Mouse (Mus musculus): ENCODE data around the gene Nipa1.
"Not testable (repeated sequence)": the region's sequence is repeated elsewhere in the genome, so short reads cannot be mapped to it uniquely, and the experiment has no call there.

The Nipa1 gene

DNA sequence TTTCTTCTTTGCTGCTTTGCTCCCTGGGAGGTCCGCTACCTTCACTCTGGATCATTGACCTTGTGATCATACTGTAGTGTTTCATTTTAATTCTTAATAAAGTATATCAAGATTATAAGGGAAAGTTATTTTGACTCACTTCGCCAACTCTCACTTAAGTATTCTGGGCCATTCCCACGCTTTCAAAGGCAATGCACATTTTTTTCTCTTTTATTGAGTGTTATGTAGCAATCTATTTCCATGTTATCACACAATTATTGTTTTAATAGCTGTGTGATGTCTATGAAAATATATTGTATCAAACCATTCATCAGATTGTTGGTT is at the start of gene Nipa1:
Gene Nipa1 (minus strand): TSS at position 25 of the 324 bp plus-strand sequence.
- no peak for DNase-seq (ENCODE audit: low read depth)

- no peak for DNase-seq (ENCODE audit: low read depth)
These were observed 46.9 kb upstream of the Nipa1 start for GRCm38 (mm10) chr7:56066634-56067033.

GRCm38 (mm10) chr7:56066136-56066535 is 46.4 kb upstream of the Nipa1 start:
- no peak for DNase-seq (ENCODE audit: low read depth)

- no peak for DNase-seq (ENCODE audit: low read depth)
These were observed 45.1 kb upstream of the Nipa1 start for GRCm38 (mm10) chr7:56064876-56065275.

DNA sequence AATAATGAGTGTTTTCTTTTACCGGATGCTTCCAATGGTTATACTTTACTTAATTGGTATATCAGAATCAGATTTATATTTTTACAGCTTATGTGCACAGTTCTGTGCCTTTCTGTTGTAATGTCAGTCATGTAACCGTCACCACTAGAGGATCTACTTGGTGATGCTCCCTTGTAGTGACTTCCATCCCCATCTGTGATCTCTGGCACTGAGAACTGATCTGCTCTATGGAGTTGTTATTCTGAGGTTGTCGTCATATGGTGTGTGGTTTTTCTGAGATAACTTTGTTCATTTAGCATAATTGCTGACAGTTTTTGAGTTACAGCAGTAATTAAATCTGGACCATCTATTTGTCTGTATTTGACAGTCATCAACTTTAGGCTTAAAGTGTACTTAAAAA is 35.6 kb upstream of the Nipa1 start:
- no peak for DNase-seq (ENCODE audit: low read depth)

- DNase-seq (ENCODE audit: low read depth): no peak
These were observed 33.2 kb upstream of the Nipa1 start for GRCm38 (mm10) chr7:56052996-56053395.

GRCm38 (mm10) chr7:56050487-56050911 is 30.7 kb upstream of the Nipa1 start:
- DNase-seq (ENCODE audit: low read depth): no peak

DNA sequence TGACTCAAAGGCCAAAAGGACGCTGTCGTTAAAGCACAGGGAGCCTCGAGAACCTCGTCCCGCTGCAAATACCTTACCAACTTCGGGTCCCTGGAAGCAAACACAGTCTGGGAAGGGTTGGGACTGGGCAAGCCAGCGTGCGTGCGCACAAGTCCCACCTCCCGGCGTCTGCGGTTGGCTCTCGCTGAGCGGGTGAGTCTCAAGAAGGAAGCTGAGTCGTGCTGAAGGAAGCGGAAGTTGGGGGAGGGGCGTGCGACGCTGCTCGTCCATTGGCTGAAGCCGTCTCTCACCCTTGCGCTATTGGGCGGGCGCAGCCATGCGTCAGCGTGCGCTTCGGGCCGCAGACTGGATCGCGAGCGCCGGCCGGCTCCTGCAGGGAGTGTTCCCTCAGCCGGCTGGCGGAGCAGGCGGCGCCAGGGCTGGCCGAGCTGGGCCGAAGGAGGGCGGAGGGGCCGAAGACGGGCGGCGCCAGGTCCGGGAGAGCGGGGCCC is 30.1 kb upstream of the Nipa1 start, which contains the start of gene Herc2:
Gene Herc2 (plus strand): TSS at position 366 of the 491 bp plus-strand sequence.
- peak; percentile 99 for DNase-seq (ENCODE audit: low read depth)

GRCm38 (mm10) chr7:56047178-56047577 is 27.4 kb upstream of the Nipa1 start:
- DNase-seq (ENCODE audit: low read depth): no peak

DNA sequence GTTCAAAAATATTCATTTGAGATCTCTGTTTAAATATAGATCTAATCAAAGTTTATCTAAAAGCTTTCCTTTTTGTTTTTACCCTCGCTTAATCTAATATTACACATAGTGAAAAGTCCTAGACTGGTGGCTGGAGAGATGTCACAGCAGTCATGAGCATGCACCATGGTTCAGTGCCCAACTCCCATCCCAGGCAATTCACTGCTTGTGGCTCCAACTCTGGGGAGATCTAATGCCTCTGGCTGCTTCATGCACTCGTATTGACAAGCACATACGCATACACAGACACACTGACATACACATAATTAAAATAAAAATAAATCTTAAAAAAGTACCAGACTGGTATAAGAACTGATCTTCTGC is 24.5 kb upstream of the Nipa1 start:
- DNase-seq (ENCODE audit: low read depth): no peak

DNA sequence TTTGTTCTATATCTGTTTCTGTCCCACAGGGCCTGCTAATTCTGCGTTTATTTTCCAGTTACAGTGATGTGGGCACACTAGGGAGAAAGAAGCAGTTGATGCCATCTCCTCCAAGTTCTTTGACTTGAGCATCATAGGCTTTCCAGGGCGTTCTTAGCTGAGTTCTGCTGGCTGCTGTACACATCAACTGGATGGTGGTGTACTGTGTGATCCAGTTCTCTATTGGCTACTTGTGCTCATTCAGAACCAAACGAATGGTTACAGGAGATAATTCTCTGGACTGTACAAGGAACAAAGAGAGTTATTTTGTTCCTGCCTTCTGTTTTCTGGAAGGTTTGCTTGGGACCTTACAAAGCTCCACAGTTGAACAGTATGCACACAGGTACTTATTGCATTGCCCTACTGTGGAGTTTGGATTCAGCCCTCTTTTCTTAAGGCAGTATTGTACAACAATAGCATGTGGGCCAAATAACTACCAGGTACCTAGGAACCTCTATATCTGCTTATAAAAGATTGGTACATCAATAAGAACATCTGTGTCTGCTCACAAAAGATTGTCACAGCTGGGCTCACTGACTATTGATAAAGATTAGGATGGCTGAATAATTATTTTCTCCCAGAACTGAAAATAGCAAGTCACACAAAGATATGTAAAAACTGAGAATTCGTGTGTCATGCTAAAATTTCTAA is 24.0 kb upstream of the Nipa1 start:
- no peak for DNase-seq (ENCODE audit: low read depth)

GRCm38 (mm10) chr7:56042353-56042752 is 22.6 kb upstream of the Nipa1 start:
- DNase-seq (ENCODE audit: low read depth): peak; percentile 89

- DNase-seq (ENCODE audit: low read depth): no peak
These were observed 3.8 kb upstream of the Nipa1 start for GRCm38 (mm10) chr7:56023586-56023985.

DNA sequence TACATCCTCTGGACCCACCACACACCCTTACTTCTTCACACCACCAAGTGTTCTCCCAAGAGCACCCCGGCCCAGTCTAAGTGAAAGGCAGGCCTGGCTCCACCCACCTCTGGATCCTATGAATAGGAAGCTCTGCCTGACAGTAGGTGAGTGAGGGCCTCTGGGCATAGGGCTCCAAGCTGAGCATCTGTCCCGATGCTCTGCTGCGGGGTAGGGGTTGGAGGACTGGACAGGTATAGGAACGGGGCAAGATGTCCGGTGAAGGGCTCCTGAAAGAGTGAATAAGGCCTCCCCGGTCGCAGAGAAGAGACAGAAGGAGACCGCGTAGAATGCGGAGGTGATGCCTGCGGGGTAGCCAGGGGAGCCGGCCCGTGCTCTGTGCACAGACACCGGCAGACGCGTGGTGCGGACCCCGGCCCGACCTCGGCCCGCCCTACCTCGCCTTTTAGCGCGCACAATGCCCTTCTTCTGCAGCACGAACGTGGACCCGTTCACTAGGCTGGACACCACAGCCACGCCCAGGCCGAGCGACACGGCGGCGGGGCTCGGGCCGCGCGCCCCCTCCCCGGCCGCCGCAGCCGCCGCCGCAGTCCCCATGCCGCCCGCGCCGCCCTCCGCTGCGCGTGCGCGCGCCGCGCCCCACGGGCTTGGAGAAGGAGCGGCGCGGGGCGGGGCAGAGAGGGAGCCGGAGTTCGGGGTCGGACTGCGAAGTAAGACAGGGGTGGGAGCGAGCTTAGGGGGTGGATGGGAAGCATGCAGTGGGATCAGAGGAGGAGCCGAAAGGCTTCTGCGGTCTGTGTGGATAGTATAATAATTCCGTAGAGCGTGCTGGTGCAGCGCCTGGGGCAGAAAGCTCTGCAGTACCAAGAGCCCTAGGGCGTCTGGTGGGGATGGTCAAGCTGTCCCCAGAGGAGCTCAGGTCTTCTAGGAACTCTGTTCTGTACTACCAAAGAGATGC is 503 bp downstream of the Nipa1 start:
- DNase-seq (ENCODE audit: low read depth): peak; percentile 40

DNA sequence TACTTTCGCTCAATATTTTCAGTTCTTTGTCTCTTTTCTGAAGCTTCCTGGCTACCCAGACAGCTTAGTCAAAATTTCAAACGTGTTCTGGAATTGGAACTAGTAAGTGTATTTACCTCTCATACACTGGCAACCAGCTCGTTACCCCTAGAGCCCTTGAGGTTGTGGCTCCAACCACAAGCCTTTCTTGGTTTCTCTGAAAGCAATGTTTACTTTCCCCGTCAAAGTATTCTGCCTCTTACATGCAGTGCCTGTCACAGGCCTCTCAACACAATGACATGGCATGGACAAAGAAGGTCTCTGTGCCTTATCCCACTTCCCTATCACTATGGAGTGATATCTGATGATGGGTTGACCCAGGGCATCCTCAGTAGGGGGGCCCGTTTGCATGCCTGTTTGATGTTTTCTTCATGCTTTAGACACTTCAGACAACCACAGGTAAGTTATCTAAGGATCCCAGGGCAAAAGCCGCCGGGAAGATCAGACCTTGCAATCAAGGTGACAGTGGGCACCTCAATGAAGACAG is 1.2 kb downstream of the Nipa1 start:
- DNase-seq (ENCODE audit: low read depth): peak; percentile 44

- no peak for DNase-seq (ENCODE audit: low read depth)
These were observed 2.0 kb downstream of the Nipa1 start for GRCm38 (mm10) chr7:56017761-56018160.

DNA sequence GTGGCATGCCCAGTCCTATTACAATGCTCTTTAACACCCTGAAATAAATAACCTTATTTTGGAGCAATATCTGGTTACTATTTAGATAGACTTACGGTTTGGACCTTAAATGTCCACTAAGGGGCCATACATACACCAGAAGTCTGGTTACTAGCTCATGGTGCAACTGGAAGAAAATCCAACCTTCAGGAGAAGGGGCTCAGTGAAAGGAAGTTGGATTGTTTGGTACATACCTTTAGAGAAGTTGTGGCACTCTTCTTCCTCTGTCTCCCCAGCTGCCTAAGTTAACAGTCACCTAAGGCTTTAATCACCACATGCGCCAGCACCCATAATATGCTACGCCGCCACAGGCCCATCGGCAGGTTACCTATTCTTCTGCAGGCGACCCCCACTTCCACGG is 3.9 kb downstream of the Nipa1 start:
- no peak for DNase-seq (ENCODE audit: low read depth)

- no peak for DNase-seq (ENCODE audit: low read depth)
These were observed 4.6 kb downstream of the Nipa1 start for GRCm38 (mm10) chr7:56015172-56015571.

GRCm38 (mm10) chr7:56014002-56014702 is 5.6 kb downstream of the Nipa1 start:
- not testable (repeated sequence) for DNase-seq (ENCODE audit: low read depth)

DNA sequence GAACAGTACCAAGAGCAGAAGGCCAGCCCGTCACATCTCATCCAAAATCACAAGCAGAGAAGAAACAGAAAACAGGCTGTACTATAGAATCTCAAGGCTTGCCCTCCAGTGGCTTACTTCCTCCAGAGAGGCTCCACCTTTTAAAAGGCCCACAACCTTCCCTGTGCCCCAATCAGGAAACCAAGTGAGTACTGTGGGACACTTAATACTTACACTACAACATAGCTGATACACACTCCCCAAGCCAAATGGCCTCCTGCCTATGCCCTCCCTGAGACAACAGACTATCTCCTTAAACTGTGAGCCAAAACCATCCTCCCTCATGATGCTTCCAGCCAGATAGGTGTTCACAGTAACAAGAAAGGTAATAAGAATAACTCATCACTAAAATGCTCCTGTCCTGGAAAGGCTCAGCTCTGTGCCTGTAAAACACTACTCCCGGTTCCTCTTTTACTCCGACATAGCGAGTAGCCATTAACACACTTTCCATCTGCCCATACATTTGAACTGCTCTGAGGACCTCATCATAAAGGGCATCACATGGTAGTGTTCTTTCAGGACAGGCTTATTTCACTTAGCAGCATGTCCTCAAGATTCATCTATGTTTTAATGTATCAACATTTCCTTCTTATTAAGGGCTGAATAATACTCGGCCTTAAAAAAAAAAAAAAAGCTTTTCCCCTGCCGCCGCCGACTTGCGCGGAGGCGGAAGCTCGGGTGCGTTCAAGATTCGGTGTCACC is 6.3 kb downstream of the Nipa1 start:
- no peak for DNase-seq (ENCODE audit: low read depth)

- no peak for DNase-seq (ENCODE audit: low read depth)
These were observed 8.8 kb downstream of the Nipa1 start for GRCm38 (mm10) chr7:56011018-56011333.
